30 mouse cellular contexts compared by ENCODE assay signal in genomic region chr17:88481587-88481986, GRCm38 (mm10). TPM values are rescaled to one million over a fixed set of nuclear protein-coding genes. Genes with fewer than 3 reads are reported as not detected.
DNase-seq lines count a peak whose midpoint lies in the region; ATAC-seq lines count a peak whose summit lies in the region.
"Had no signal": no experiment of that assay in that cellular context is flagged by ENCODE, and none has a peak within 500 bp of the region (broad histone marks: within the 10 kb centered on the region; RNA-seq: fewer than 3 reads in every experiment).

No protein-coding gene starts in this region.

- WGBS in neural tube, embryonic 15.5 days: 94% methylated on average over 3 of the region's 3 CpGs
- 31% methylated on average over 3 of the region's 3 CpGs for WGBS in liver, embryonic 15.5 days (ENCODE audit: insufficient replicate concordance)

- peak; percentile 4 for DNase-seq in neural tube, embryonic 10.5 days (ENCODE audit: extremely low spot score, low spot score)
- peak; percentile 53 for DNase-seq in liver
- no peak for DNase-seq in Muller cell, postnatal 12 days (ENCODE audit: inconsistent ontology term)
- DNase-seq in spleen, postnatal 4 days (ENCODE audit: low spot score in 2 of 2): no peak
- no peak for DNase-seq in left cerebral cortex, postnatal 10 days (ENCODE audit: extremely low spot score in 1 of 2, low spot score in 2 of 2)
- no peak for DNase-seq in layer of hippocampus, adult 9-10 months (ENCODE audit: low spot score)
- DNase-seq: adrenal gland, postnatal 10 days; cerebellum, adult 11-12 months; cerebellum, adult 9-11 months; gastrocnemius, postnatal 10 days; heart, postnatal 36 days; kidney, adult 2 months; kidney, postnatal 4 days; lung, adult 18-20 months had no signal

- H3K4me3 ChIP-seq in neural tube, embryonic 15.5 days (replicated peaks): no peak overlapping the region
- H3K4me3 ChIP-seq in liver, embryonic 15.5 days (replicated peaks): no peak overlapping the region
- H3K4me3 ChIP-seq: embryonic facial prominence, embryonic 13.5 days; erythroblast, embryonic 14.5 days; forebrain, embryonic 13.5 days; hindbrain, embryonic 12.5 days; intestine, embryonic 15.5 days; limb, embryonic 12.5 days; midbrain, embryonic 12.5 days; myocyte; neural tube, embryonic 13.5 days; stomach, embryonic 15.5 days had no signal

- intact Hi-C loops in left cerebral cortex, postnatal 10 days (cut with DNase I): no loop called here

- no peaks in the 10 kb centered on the region for H3K9me3 ChIP-seq in neural tube, embryonic 15.5 days (replicated peaks)
- H3K9me3 ChIP-seq in liver, embryonic 15.5 days (replicated peaks): no peaks in the 10 kb centered on the region
- H3K9me3 ChIP-seq: embryonic facial prominence, embryonic 13.5 days; forebrain, embryonic 13.5 days; hindbrain, embryonic 12.5 days; intestine, embryonic 15.5 days; limb, embryonic 12.5 days; midbrain, embryonic 12.5 days; neural tube, embryonic 13.5 days; stomach, embryonic 15.5 days had no signal

- no peak overlapping the region for H3K4me2 ChIP-seq in neural tube, embryonic 15.5 days
- H3K4me2 ChIP-seq in liver, embryonic 15.5 days: peak overlapping the region; percentile 14
- H3K4me2 ChIP-seq: embryonic facial prominence, embryonic 13.5 days; forebrain, embryonic 13.5 days; hindbrain, embryonic 12.5 days; intestine, embryonic 15.5 days; limb, embryonic 12.5 days; midbrain, embryonic 12.5 days; neural tube, embryonic 13.5 days; stomach, embryonic 15.5 days had no signal

- no peak for ATAC-seq in neural tube, embryonic 15.5 days (ENCODE audit: low FRiP score)
- ATAC-seq in liver, embryonic 15.5 days (ENCODE audit: insufficient read depth): peak; percentile 82
- ATAC-seq: forebrain, embryonic 13.5 days; hindbrain, postnatal 0 days; intestine, embryonic 15.5 days; lung, postnatal 0 days had no signal

- H3K36me3 ChIP-seq in neural tube, embryonic 15.5 days: peaks cover 4% of the 10 kb centered on the region; the same call in 1 of the 2 replicates
- peaks cover 20% of the 10 kb centered on the region for H3K36me3 ChIP-seq in liver, embryonic 15.5 days (replicated peaks)

- H3K4me1 ChIP-seq in neural tube, embryonic 15.5 days: no peaks in the 10 kb centered on the region
- H3K4me1 ChIP-seq in liver, embryonic 15.5 days (replicated peaks): peaks cover 37% of the 10 kb centered on the region
- H3K4me1 ChIP-seq: embryonic facial prominence, embryonic 13.5 days; forebrain, embryonic 13.5 days; hindbrain, embryonic 12.5 days; intestine, embryonic 15.5 days; limb, embryonic 12.5 days; midbrain, embryonic 12.5 days; neural tube, embryonic 13.5 days; stomach, embryonic 15.5 days had no signal

- H3K9ac ChIP-seq in neural tube, embryonic 15.5 days (replicated peaks): no peak overlapping the region
- H3K9ac ChIP-seq in liver, embryonic 15.5 days: no peak overlapping the region
- H3K9ac ChIP-seq: embryonic facial prominence, embryonic 13.5 days; forebrain, embryonic 13.5 days; hindbrain, embryonic 12.5 days; intestine, embryonic 15.5 days; limb, embryonic 12.5 days; midbrain, embryonic 12.5 days; neural tube, embryonic 13.5 days; stomach, embryonic 15.5 days had no signal

- no peak overlapping the region for H3K27ac ChIP-seq in neural tube, embryonic 15.5 days (replicated peaks)
- peak overlapping the region; percentile 59 for H3K27ac ChIP-seq in liver, embryonic 15.5 days (replicated peaks)
- H3K27ac ChIP-seq: embryonic facial prominence, embryonic 13.5 days; forebrain, embryonic 13.5 days; hindbrain, embryonic 12.5 days; hindbrain, postnatal 0 days; intestine, embryonic 15.5 days; kidney, postnatal 0 days; limb, embryonic 12.5 days; macrophage; midbrain, embryonic 12.5 days; neural tube, embryonic 13.5 days; stomach, embryonic 15.5 days had no signal

- no peaks in the 10 kb centered on the region for H3K27me3 ChIP-seq in neural tube, embryonic 15.5 days (replicated peaks)
- H3K27me3 ChIP-seq in liver, embryonic 15.5 days: no peaks in the 10 kb centered on the region
- H3K27me3 ChIP-seq: embryonic facial prominence, embryonic 13.5 days; forebrain, embryonic 13.5 days; hindbrain, embryonic 12.5 days; intestine, embryonic 15.5 days; limb, embryonic 12.5 days; midbrain, embryonic 12.5 days; neural tube, embryonic 13.5 days; stomach, embryonic 15.5 days had no signal

RNA-seq across cellular contexts. Expression of gene Foxn2, which starts 41.1 kb away (rescaled TPM):
- 8.4 and 9.6 TPM in 2 replicates for polyA plus RNA-seq in neural tube, embryonic 15.5 days (2015; fragmentation: Nextera tagmentation; extraction: Ambion mirVana)
- 10.7 and 11.5 TPM in 2 replicates for polyA plus RNA-seq in liver, embryonic 15.5 days (2015; fragmentation: Nextera tagmentation; extraction: Ambion mirVana)
- 10 to 100 TPM in 1 of 2 experiments, 1 to 10 TPM in 1; 9.0 to 11.0 TPM for total RNA-seq in left cerebral cortex, postnatal 10 days (2021)

RNA-seq across cellular contexts. Expression of gene Ppp1r21, which starts 48.3 kb away (rescaled TPM):
- polyA plus RNA-seq in neural tube, embryonic 15.5 days (2015; fragmentation: Nextera tagmentation; extraction: Ambion mirVana): 40.0 and 43.4 TPM in 2 replicates
- 9.6 and 9.7 TPM in 2 replicates for polyA plus RNA-seq in liver, embryonic 15.5 days (2015; fragmentation: Nextera tagmentation; extraction: Ambion mirVana)
- total RNA-seq in left cerebral cortex, postnatal 10 days (2021): 10 to 100 TPM; 66.4 to 69.0 TPM

Comparison
In these comparisons a context has a peak if more than half of its experiments do, and no peak if none do; other contexts are left out.
1. DNase-seq: peak in neural tube, embryonic 10.5 days (single experiment) and liver (single experiment); none in Muller cell, postnatal 12 days (single experiment), spleen, postnatal 4 days (0 of 2), left cerebral cortex, postnatal 10 days (0 of 2) and layer of hippocampus, adult 9-10 months (single experiment).